Mouse (Mus musculus) stomach, postnatal 0 days (tissue): ENCODE measurements around the gene Ms4a4d.

Source experiments
- CTCF ChIP-seq: IDR thresholded peaks from 2 replicates; pipeline ENCODE4 v1.5.1; 2016; ENCODE audit warnings: antibody characterized with exemption, low read depth, mild to moderate bottlenecking, moderate library complexity
- EP300 ChIP-seq: optimal IDR thresholded peaks from 2 replicates; pipeline ENCODE3; 2016; ENCODE audit warnings: antibody characterized with exemption

DNA sequence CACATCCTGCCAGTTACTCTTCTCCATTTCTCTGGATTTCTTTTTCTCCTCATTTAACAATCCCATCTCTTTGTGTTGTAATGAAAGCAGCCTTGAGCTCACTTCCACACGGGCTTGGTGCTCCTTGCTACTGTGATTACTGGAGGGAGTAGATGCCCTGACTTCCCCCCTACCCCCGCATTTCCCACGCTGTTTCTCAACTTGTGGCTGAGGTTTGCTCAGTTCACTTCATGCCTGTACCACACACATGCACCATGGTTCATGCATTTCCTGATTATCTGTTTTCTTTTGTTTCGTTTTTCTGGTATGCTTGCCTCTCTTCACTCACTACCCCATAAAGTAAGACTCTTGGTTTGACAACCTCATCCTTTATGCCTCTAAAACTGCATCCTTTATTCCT is 52.6 kb downstream of the Ms4a4d start:
- TF ChIP-seq CTCF, result no peak
- no peak for TF ChIP-seq EP300
